Mouse (Mus musculus): ENCODE measurements around the gene Itprip. TPM values are rescaled to one million over a fixed set of nuclear protein-coding genes. Genes with fewer than 3 reads are reported as not detected.

Itprip gene
- polyA plus RNA-seq, 1 experiment from 2014 or later = 8.8 TPM

- Histone ChIP-seq H3K27ac (ENCODE audit: low read length) (no peak overlapping the region), H3K9ac (ENCODE audit: low read depth, low read length) (no peak overlapping the region), H3K27me3 (replicated peaks; ENCODE audit: control insufficient read depth, insufficient read depth, low read length) (no peaks in the 10 kb centered on the region), H3K4me3 (ENCODE audit: low read length) (no peak overlapping the region), H3K4me1 (ENCODE audit: control insufficient read depth, insufficient read depth, low read length) (no peaks in the 10 kb centered on the region; the same call in 1 of the 2 replicates), H3K36me3 (ENCODE audit: control insufficient read depth, insufficient read depth, low read length) (no peaks in the 10 kb centered on the region; the same call in 1 of the 2 replicates), H3K4me2 (ENCODE audit: low read depth, low read length) (no peak overlapping the region), H3K9me3 (ENCODE audit: control insufficient read depth, low read length) (no peaks in the 10 kb centered on the region)
- no peak for ATAC-seq
- 65% methylated on average over 13 of the region's 13 CpGs for WGBS
These were observed 34.6 kb downstream of the Itprip start for GRCm38 (mm10) chr19:47884296-47885085.

- no peaks in the 10 kb centered on the region for H3K27me3 ChIP-seq (replicated peaks; ENCODE audit: control insufficient read depth, insufficient read depth, low read length)
- H3K9ac ChIP-seq (ENCODE audit: low read depth, low read length) = no peak overlapping the region
- peak; percentile 33; the same call in 1 of the 2 replicates for ATAC-seq
- no peaks in the 10 kb centered on the region for H3K36me3 ChIP-seq (ENCODE audit: control insufficient read depth, insufficient read depth, low read length)
- no peak overlapping the region for H3K4me2 ChIP-seq (ENCODE audit: low read depth, low read length)
- H3K4me1 ChIP-seq (ENCODE audit: control insufficient read depth, insufficient read depth, low read length) = no peaks in the 10 kb centered on the region; the same call in 1 of the 2 replicates
- 46% methylated on average over 9 of the region's 9 CpGs for WGBS
- no peak overlapping the region for H3K27ac ChIP-seq (ENCODE audit: low read length)
- no peaks in the 10 kb centered on the region for H3K9me3 ChIP-seq (ENCODE audit: control insufficient read depth, low read length)
- H3K4me3 ChIP-seq (ENCODE audit: low read length) = no peak overlapping the region
These were observed 36.2 kb downstream of the Itprip start for GRCm38 (mm10) chr19:47882882-47883254.

- peak; percentile 66 for ATAC-seq
- Histone ChIP-seq H3K4me1 (ENCODE audit: control insufficient read depth, insufficient read depth, low read length) (no peaks in the 10 kb centered on the region; the same call in 1 of the 2 replicates), H3K27me3 (replicated peaks; ENCODE audit: control insufficient read depth, insufficient read depth, low read length) (no peaks in the 10 kb centered on the region), H3K9me3 (ENCODE audit: control insufficient read depth, low read length) (no peaks in the 10 kb centered on the region), H3K4me2 (ENCODE audit: low read depth, low read length) (no peak overlapping the region), H3K4me3 (ENCODE audit: low read length) (no peak overlapping the region), H3K36me3 (ENCODE audit: control insufficient read depth, insufficient read depth, low read length) (no peaks in the 10 kb centered on the region), H3K9ac (ENCODE audit: low read depth, low read length) (no peak overlapping the region), H3K27ac (ENCODE audit: low read length) (no peak overlapping the region)
- 25% methylated on average over 11 of the region's 11 CpGs for WGBS
These were observed 36.8 kb downstream of the Itprip start for GRCm38 (mm10) chr19:47882151-47882881.

- no peak overlapping the region for H3K27ac ChIP-seq (ENCODE audit: low read length)
- H3K36me3 ChIP-seq (ENCODE audit: control insufficient read depth, insufficient read depth, low read length) = no peaks in the 10 kb centered on the region
- no peaks in the 10 kb centered on the region for H3K9me3 ChIP-seq (ENCODE audit: control insufficient read depth, low read length)
- no peak overlapping the region for H3K4me3 ChIP-seq (ENCODE audit: low read length)
- ATAC-seq = no peak
- no peak overlapping the region for H3K4me2 ChIP-seq (ENCODE audit: low read depth, low read length)
- H3K9ac ChIP-seq (ENCODE audit: low read depth, low read length) = no peak overlapping the region
- H3K4me1 ChIP-seq (ENCODE audit: control insufficient read depth, insufficient read depth, low read length) = no peaks in the 10 kb centered on the region; the same call in 1 of the 2 replicates
- H3K27me3 ChIP-seq (replicated peaks; ENCODE audit: control insufficient read depth, insufficient read depth, low read length) = no peaks in the 10 kb centered on the region
- 75% methylated on average over 7 of the region's 7 CpGs for WGBS
These were observed 37.6 kb downstream of the Itprip start for GRCm38 (mm10) chr19:47881538-47881937.

GRCm38 (mm10) chr19:47876252-47876651 lies 42.8 kb downstream of the Itprip start:
- H3K4me2 ChIP-seq (ENCODE audit: low read depth, low read length) = no peak overlapping the region
- 52% methylated on average over 15 of the region's 15 CpGs for WGBS
- no peak overlapping the region for H3K4me3 ChIP-seq (ENCODE audit: low read length)
- peak; percentile 61 for ATAC-seq
- no peaks in the 10 kb centered on the region for H3K9me3 ChIP-seq (ENCODE audit: control insufficient read depth, low read length)
- no peak overlapping the region for H3K27ac ChIP-seq (ENCODE audit: low read length)
- H3K4me1 ChIP-seq (ENCODE audit: control insufficient read depth, insufficient read depth, low read length) = no peaks in the 10 kb centered on the region
- H3K36me3 ChIP-seq (ENCODE audit: control insufficient read depth, insufficient read depth, low read length) = no peaks in the 10 kb centered on the region
- no peaks in the 10 kb centered on the region for H3K27me3 ChIP-seq (replicated peaks; ENCODE audit: control insufficient read depth, insufficient read depth, low read length)
- H3K9ac ChIP-seq (ENCODE audit: low read depth, low read length) = no peak overlapping the region

- no peak overlapping the region for H3K4me2 ChIP-seq (ENCODE audit: low read depth, low read length)
- no peaks in the 10 kb centered on the region for H3K27me3 ChIP-seq (replicated peaks; ENCODE audit: control insufficient read depth, insufficient read depth, low read length)
- 33% methylated on average over 10 of the region's 10 CpGs for WGBS
- no peak overlapping the region for H3K9ac ChIP-seq (ENCODE audit: low read depth, low read length)
- H3K9me3 ChIP-seq (ENCODE audit: control insufficient read depth, low read length) = no peaks in the 10 kb centered on the region
- no peaks in the 10 kb centered on the region for H3K36me3 ChIP-seq (ENCODE audit: control insufficient read depth, insufficient read depth, low read length)
- no peak overlapping the region for H3K4me3 ChIP-seq (ENCODE audit: low read length)
- no peak for ATAC-seq
- no peak overlapping the region for H3K27ac ChIP-seq (ENCODE audit: low read length)
- H3K4me1 ChIP-seq (ENCODE audit: control insufficient read depth, insufficient read depth, low read length) = no peaks in the 10 kb centered on the region
These were observed 47.6 kb downstream of the Itprip start for GRCm38 (mm10) chr19:47871515-47871914.

- ATAC-seq = no peak
- Histone ChIP-seq H3K4me3 (ENCODE audit: low read length) (no peak overlapping the region), H3K9ac (ENCODE audit: low read depth, low read length) (no peak overlapping the region), H3K27me3 (replicated peaks; ENCODE audit: control insufficient read depth, insufficient read depth, low read length) (no peaks in the 10 kb centered on the region), H3K36me3 (ENCODE audit: control insufficient read depth, insufficient read depth, low read length) (no peaks in the 10 kb centered on the region), H3K4me2 (ENCODE audit: low read depth, low read length) (no peak overlapping the region), H3K27ac (ENCODE audit: low read length) (no peak overlapping the region), H3K9me3 (ENCODE audit: control insufficient read depth, low read length) (no peaks in the 10 kb centered on the region), H3K4me1 (ENCODE audit: control insufficient read depth, insufficient read depth, low read length) (no peaks in the 10 kb centered on the region)
- WGBS = 69% methylated on average over 7 of the region's 7 CpGs
These were observed 48.9 kb downstream of the Itprip start for GRCm38 (mm10) chr19:47870102-47870666.

- Histone ChIP-seq H3K27ac (ENCODE audit: low read length) (no peak overlapping the region), H3K4me1 (ENCODE audit: control insufficient read depth, insufficient read depth, low read length) (no peaks in the 10 kb centered on the region), H3K4me2 (ENCODE audit: low read depth, low read length) (no peak overlapping the region), H3K27me3 (replicated peaks; ENCODE audit: control insufficient read depth, insufficient read depth, low read length) (no peaks in the 10 kb centered on the region), H3K36me3 (ENCODE audit: control insufficient read depth, insufficient read depth, low read length) (0 out of 2 replicates have a peak, but pooled peaks cover under 1% of the 10 kb centered on the region), H3K9me3 (ENCODE audit: control insufficient read depth, low read length) (no peaks in the 10 kb centered on the region), H3K9ac (ENCODE audit: low read depth, low read length) (no peak overlapping the region), H3K4me3 (ENCODE audit: low read length) (no peak overlapping the region)
- ATAC-seq = no peak
- 38% methylated on average over 3 of the region's 3 CpGs for WGBS
These were observed 49.6 kb downstream of the Itprip start for GRCm38 (mm10) chr19:47869516-47869915.

- no peak overlapping the region for H3K9ac ChIP-seq (ENCODE audit: low read depth, low read length)
- H3K4me2 ChIP-seq (ENCODE audit: low read depth, low read length) = no peak overlapping the region
- H3K9me3 ChIP-seq (ENCODE audit: control insufficient read depth, low read length) = no peaks in the 10 kb centered on the region
- ATAC-seq = no peak
- 0 out of 2 replicates have a peak, but pooled peaks cover 6% of the 10 kb centered on the region for H3K36me3 ChIP-seq (ENCODE audit: control insufficient read depth, insufficient read depth, low read length)
- no peak overlapping the region for H3K4me3 ChIP-seq (ENCODE audit: low read length)
- no peak overlapping the region for H3K27ac ChIP-seq (ENCODE audit: low read length)
- WGBS = 60% methylated on average over 4 of the region's 4 CpGs
- H3K4me1 ChIP-seq (ENCODE audit: control insufficient read depth, insufficient read depth, low read length) = no peaks in the 10 kb centered on the region
- H3K27me3 ChIP-seq (replicated peaks; ENCODE audit: control insufficient read depth, insufficient read depth, low read length) = no peaks in the 10 kb centered on the region
These were observed 50.1 kb downstream of the Itprip start for GRCm38 (mm10) chr19:47868951-47869350.
